Mouse (Mus musculus) kidney, embryonic 15.5 days (tissue): ENCODE data around the gene Exoc3l4. TPM values are rescaled to one million over a fixed set of nuclear protein-coding genes. Genes with fewer than 3 reads are reported as not detected.

ENCODE experiments used
- ATAC-seq: fragments of 200-750 bp; cut with Nextera tagmentation; replicated peaks from 2 replicates; pipeline ENCODE4 v1.8.0; 2017; ENCODE audit warnings: moderate TSS enrichment; ENCODE audit not compliant: low FRiP score
- H3K27ac ChIP-seq: fragments of 300-500 bp; sonication (generic); 2 replicates; pipeline ENCODE4 v1.5.1; 2015; ENCODE audit warnings: mild to moderate bottlenecking, inconsistent platforms
- H3K27me3 ChIP-seq: fragments of 300-500 bp; sonication (generic); 2 replicates; pipeline ENCODE4 v1.6.1; 2015; ENCODE audit warnings: inconsistent platforms
- H3K36me3 ChIP-seq: fragments of 300-500 bp; sonication (generic); 2 replicates; pipeline ENCODE4 v1.6.1; 2015; ENCODE audit warnings: inconsistent platforms
- H3K4me1 ChIP-seq: fragments of 300-500 bp; sonication (generic); 2 replicates; pipeline ENCODE4 v1.6.1; 2015; ENCODE audit warnings: inconsistent platforms
- H3K4me2 ChIP-seq: fragments of 300-500 bp; sonication (generic); 2 replicates; pipeline ENCODE4 v1.6.1; 2015; ENCODE audit warnings: moderate library complexity, mild to moderate bottlenecking, inconsistent platforms
- H3K4me3 ChIP-seq: fragments of 300-500 bp; sonication (generic); replicated peaks from 2 replicates; pipeline ENCODE4 v1.5.1; 2015; ENCODE audit warnings: mild to moderate bottlenecking, inconsistent platforms
- H3K9ac ChIP-seq: fragments of 300-500 bp; sonication (generic); 2 replicates; pipeline ENCODE4 v1.6.1; 2015; ENCODE audit warnings: mild to moderate bottlenecking, inconsistent platforms
- H3K9me3 ChIP-seq: fragments of 300-500 bp; sonication (generic); replicated peaks from 2 replicates; pipeline ENCODE4 v1.6.1; 2016; ENCODE audit warnings: inconsistent platforms
- WGBS: fragments of 180-500 bp; shearing (Covaris S2); methylation state at CpG from one replicate; pipeline ENCODE4 v1.1.7; 2015; ENCODE audit warnings: mixed read lengths; 5-methylcytosine and 5-hydroxymethylcytosine counted together
- polyA plus RNA-seq: library from polyadenylated mRNA; unstranded; fragments of >200 nt; fragmentation: Nextera tagmentation; extraction: Ambion mirVana; gene quantifications from 2 replicates; pipeline ENCODE4 v1.2.1, GENCODE M21; 2015

Exoc3l4 gene
- polyA plus RNA-seq, 1 experiment from 2014 or later, result 17.8 TPM

DNA sequence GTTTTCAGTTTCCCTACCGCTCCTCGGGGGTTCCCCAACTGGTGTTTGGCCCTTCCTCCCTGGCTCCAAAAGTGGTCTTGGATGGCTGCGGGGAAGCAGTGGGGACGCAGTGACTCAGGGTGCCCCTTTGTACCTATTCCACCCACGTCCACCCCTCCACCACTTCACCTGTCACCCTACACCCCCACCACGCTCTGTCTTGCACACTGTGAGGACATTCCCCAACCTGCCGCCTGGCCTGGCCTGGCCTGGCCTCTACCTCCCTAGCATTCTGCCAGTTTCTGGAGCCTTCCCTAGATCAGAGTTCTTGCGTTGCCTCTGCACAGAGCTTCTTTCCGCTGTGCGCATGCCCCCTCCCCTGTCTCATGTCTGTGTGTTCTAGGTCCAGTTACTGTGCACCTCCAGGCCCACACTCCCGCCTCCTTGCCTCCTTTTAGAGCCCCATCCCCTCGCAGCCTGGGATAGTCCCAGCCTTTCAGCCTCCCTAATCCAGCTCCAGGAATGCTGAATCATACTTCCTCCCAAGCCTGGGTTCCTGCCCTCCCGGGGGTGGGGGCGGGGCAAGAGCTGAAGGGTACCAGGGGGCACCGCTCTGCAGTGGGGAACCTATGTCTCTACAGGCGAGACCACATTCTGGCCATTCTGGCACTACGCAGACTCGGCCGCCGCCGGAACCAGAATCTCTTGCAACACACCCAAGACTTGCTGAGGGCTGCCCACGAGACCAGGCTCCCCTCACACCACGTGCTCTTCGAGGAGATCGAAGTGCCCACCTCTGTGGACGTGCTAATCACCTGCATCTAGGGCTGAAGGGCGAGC is 13.4 kb downstream of the Exoc3l4 start:
- peaks cover 88% of the 10 kb centered on the region for H3K4me1 ChIP-seq
- H3K4me3 ChIP-seq, result peak overlapping the region; percentile 42
- H3K27ac ChIP-seq, result peak overlapping the region; percentile 89
- peak overlapping the region; percentile 83 for H3K4me2 ChIP-seq
- ATAC-seq, result no peak
- peaks cover 33% of the 10 kb centered on the region for H3K27me3 ChIP-seq
- H3K36me3 ChIP-seq, result no peaks in the 10 kb centered on the region
- 11% methylated on average over 27 of the region's 27 CpGs for WGBS
- H3K9me3 ChIP-seq, result no peaks in the 10 kb centered on the region
- peak overlapping the region; percentile 44 for H3K9ac ChIP-seq

GRCm38 (mm10) chr12:111430868-111431817 is 14.3 kb downstream of the Exoc3l4 start:
- Histone ChIP-seq H3K27me3 (peaks cover 27% of the 10 kb centered on the region), H3K27ac (peak overlapping the region; percentile 89), H3K4me1 (peaks cover 86% of the 10 kb centered on the region), H3K36me3 (no peaks in the 10 kb centered on the region), H3K4me2 (peak overlapping the region; percentile 83), H3K4me3 (no peak overlapping the region), H3K9ac (no peak overlapping the region), H3K9me3 (no peaks in the 10 kb centered on the region)
- ATAC-seq, result peak; percentile 22; the same call in 1 of the 2 replicates
- 23% methylated on average over 14 of the region's 14 CpGs for WGBS

DNA sequence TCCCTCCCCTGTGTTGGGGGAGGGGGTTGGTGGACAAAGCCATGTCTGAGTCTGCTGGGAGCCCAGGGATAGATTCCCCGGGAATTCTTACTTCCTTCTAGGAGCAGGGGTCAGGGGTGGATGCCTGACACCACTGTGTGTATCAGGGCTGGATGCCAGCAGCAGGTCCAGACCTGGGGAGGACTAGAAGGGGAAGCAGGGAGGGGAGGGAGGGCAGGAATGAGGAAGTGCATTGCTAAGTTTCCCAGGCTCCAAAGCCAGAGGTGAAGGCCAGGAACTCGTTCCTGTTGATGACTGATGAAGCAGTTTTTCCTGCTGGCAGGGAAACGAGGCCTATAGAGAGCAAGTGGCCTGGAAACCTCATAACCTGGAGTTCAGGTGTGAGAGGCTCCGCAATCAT is 15.3 kb downstream of the Exoc3l4 start:
- H3K36me3 ChIP-seq, result no peaks in the 10 kb centered on the region
- ATAC-seq, result no peak
- H3K9me3 ChIP-seq, result no peaks in the 10 kb centered on the region
- no peak overlapping the region for H3K4me3 ChIP-seq
- WGBS, result 31% methylated on average over 4 of the region's 4 CpGs
- H3K4me1 ChIP-seq, result peaks cover 91% of the 10 kb centered on the region
- H3K9ac ChIP-seq, result 0 out of 2 replicates have a peak overlapping the region, but pooled peaks have one; percentile 12
- no peak overlapping the region; the same call in 1 of the 2 replicates for H3K4me2 ChIP-seq
- peaks cover 27% of the 10 kb centered on the region for H3K27me3 ChIP-seq
- H3K27ac ChIP-seq, result peak overlapping the region; percentile 89

DNA sequence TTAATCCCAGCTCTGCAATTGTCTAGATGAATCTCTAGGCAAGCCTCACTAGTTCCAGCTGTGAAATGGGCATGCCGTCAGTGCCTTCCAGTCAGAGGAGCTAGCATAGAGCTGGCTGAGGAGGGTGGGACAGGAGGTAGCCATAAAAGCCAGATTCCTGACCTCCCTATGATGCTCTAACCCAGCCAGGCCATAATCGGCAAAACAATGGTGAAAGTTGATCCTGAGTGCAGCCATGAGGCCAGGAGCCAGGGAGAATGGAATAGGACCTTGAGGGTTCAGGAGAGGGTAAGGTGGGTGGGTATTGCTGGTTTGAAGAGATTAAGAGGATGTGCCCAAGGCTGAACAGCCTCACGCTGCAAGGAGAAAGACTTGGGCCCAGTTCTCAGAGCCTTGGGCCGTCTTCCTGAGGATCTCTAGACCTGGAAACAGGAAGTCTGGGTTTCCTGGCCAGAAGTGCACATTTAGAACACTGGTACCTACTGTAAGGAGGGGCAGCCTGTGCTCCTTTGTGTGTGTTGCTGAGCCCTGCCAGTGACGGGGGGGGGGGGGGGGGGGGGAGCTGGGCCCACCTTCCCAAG is 16.0 kb downstream of the Exoc3l4 start:
- no peak overlapping the region for H3K4me3 ChIP-seq
- H3K9me3 ChIP-seq, result no peaks in the 10 kb centered on the region
- H3K9ac ChIP-seq, result 0 out of 2 replicates have a peak overlapping the region, but pooled peaks have one; percentile 12
- no peak for ATAC-seq
- 39% methylated on average over 5 of the region's 5 CpGs for WGBS
- no peaks in the 10 kb centered on the region for H3K36me3 ChIP-seq
- H3K4me2 ChIP-seq, result peak overlapping the region; percentile 34
- peaks cover 91% of the 10 kb centered on the region for H3K4me1 ChIP-seq
- peak overlapping the region; percentile 89 for H3K27ac ChIP-seq
- H3K27me3 ChIP-seq, result peaks cover 23% of the 10 kb centered on the region

- 45% methylated on average over 7 of the region's 7 CpGs for WGBS
- Histone ChIP-seq H3K4me2 (peak overlapping the region; percentile 34), H3K4me3 (no peak overlapping the region), H3K9ac (no peak overlapping the region), H3K4me1 (peaks cover 80% of the 10 kb centered on the region), H3K9me3 (no peaks in the 10 kb centered on the region), H3K36me3 (no peaks in the 10 kb centered on the region), H3K27me3 (peaks cover 16% of the 10 kb centered on the region), H3K27ac (peak overlapping the region; percentile 72)
- ATAC-seq, result no peak
These were observed 17.4 kb downstream of the Exoc3l4 start for GRCm38 (mm10) chr12:111434164-111434744.

DNA sequence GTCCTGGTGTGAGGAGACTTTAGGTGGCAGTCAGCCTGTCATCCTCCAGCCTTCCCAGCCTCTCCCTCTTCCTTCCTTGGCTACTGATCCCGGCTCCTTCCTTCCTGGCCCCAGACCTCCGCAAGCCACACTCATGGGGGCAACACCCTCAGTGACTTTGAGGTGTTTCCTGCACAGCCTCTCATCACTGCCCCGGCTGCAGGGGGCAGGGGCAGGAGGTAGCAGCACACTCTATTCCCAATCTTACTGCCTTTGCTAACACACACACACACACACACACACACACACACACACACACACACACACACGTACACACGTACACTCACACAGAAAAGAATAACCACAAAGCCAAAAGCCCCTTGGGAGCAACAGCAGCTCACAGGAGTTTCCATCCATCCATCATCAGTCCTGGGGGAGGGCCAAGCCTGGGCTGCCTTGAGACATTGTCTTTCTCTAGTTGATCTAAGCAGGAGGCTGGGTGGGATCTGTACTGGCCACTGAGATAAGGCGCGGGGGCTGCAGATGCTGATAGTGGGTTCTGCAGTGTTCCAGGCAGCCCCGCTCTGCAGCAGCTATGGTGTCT is 18.0 kb downstream of the Exoc3l4 start:
- peak overlapping the region; percentile 72 for H3K27ac ChIP-seq

GRCm38 (mm10) chr12:111436170-111436569 is 19.4 kb downstream of the Exoc3l4 start:
- no peak for ATAC-seq
- WGBS, result 85% methylated on average over 3 of the region's 3 CpGs
- H3K4me2 ChIP-seq, result no peak overlapping the region
- peaks cover 20% of the 10 kb centered on the region for H3K27me3 ChIP-seq
- 0 out of 2 replicates have a peak overlapping the region, but pooled peaks have one; percentile 6 for H3K27ac ChIP-seq
- H3K9me3 ChIP-seq, result no peaks in the 10 kb centered on the region
- no peak overlapping the region for H3K4me3 ChIP-seq
- no peak overlapping the region for H3K9ac ChIP-seq
- H3K36me3 ChIP-seq, result no peaks in the 10 kb centered on the region
- peaks cover 61% of the 10 kb centered on the region for H3K4me1 ChIP-seq

More for the DNA sequence above, 18.0 kb downstream of the Exoc3l4 start:
- 0 out of 2 replicates have a peak, but pooled peaks have one; percentile 16 for ATAC-seq
- Histone ChIP-seq H3K9me3 (no peaks in the 10 kb centered on the region), H3K4me3 (no peak overlapping the region), H3K4me2 (peak overlapping the region; percentile 34), H3K36me3 (no peaks in the 10 kb centered on the region), H3K27me3 (peaks cover 18% of the 10 kb centered on the region), H3K4me1 (peaks cover 75% of the 10 kb centered on the region), H3K9ac (no peak overlapping the region)
- 42% methylated on average over 8 of the region's 8 CpGs for WGBS

GRCm38 (mm10) chr12:111436640-111437039 is 19.8 kb downstream of the Exoc3l4 start:
- no peak overlapping the region for H3K9ac ChIP-seq
- peaks cover 58% of the 10 kb centered on the region for H3K4me1 ChIP-seq
- no peak overlapping the region for H3K4me2 ChIP-seq
- 0 out of 2 replicates have a peak overlapping the region, but pooled peaks have one; percentile 6 for H3K27ac ChIP-seq
- peaks cover 25% of the 10 kb centered on the region for H3K27me3 ChIP-seq
- no peaks in the 10 kb centered on the region for H3K9me3 ChIP-seq
- WGBS, result 57% methylated on average over 8 of the region's 8 CpGs
- H3K36me3 ChIP-seq, result no peaks in the 10 kb centered on the region
- ATAC-seq, result no peak
- no peak overlapping the region for H3K4me3 ChIP-seq

GRCm38 (mm10) chr12:111437222-111437900 is 20.5 kb downstream of the Exoc3l4 start:
- Histone ChIP-seq H3K4me3 (no peak overlapping the region), H3K36me3 (no peaks in the 10 kb centered on the region), H3K4me1 (peaks cover 58% of the 10 kb centered on the region), H3K27me3 (peaks cover 31% of the 10 kb centered on the region), H3K27ac (peak overlapping the region; percentile 50), H3K4me2 (no peak overlapping the region), H3K9me3 (no peaks in the 10 kb centered on the region), H3K9ac (no peak overlapping the region)
- ATAC-seq, result no peak
- WGBS, result 76% methylated on average over 5 of the region's 5 CpGs

GRCm38 (mm10) chr12:111438850-111439249 is 22.0 kb downstream of the Exoc3l4 start:
- Histone ChIP-seq H3K9me3 (no peaks in the 10 kb centered on the region), H3K9ac (no peak overlapping the region), H3K4me1 (peaks cover 63% of the 10 kb centered on the region), H3K36me3 (no peaks in the 10 kb centered on the region), H3K4me2 (no peak overlapping the region), H3K27ac (no peak overlapping the region), H3K27me3 (peaks cover 44% of the 10 kb centered on the region), H3K4me3 (no peak overlapping the region)
- WGBS, result 79% methylated on average over 6 of the region's 6 CpGs
- ATAC-seq, result no peak
